Mouse (Mus musculus): ENCODE data around the gene Gstt1. TPM values are rescaled to one million over a fixed set of nuclear protein-coding genes. Genes with fewer than 3 reads are reported as not detected.
A peak's percentile ranks its signal among the peaks of the same experiment; 100 is the strongest.

Gstt1 gene
- polyA plus RNA-seq, 1 experiment = 17.2 TPM

DNA sequence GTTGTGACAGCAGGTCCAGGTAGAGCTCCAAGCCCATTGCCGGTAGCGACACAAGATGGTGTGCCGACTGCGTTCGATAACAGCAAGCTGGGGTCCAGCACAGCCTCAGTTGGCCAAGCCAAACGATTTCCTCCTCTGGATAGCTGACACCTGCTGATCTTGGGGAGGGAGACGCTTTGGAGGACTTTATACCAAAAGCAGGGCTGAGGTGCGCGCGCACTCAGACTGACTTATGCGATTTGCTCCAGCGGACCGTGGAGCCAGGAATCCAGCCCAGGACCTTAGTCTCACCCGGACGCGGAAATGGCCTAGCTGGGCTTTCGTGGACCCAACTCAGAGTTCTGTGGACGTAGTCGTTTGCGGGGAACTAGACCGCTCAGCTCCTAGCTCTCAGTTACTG lies 35.9 kb upstream of the Gstt1 start:
- Histone ChIP-seq H3K4me3 (ENCODE audit: insufficient read depth, low read length) (peak overlapping the region; percentile 2; the same call in 1 of the 2 replicates), H3K27ac (ENCODE audit: insufficient read depth, low read length) (no peak overlapping the region)

GRCm38 (mm10) chr10:75833456-75834080 lies 35.2 kb upstream of the Gstt1 start:
- Histone ChIP-seq H3K4me3 (ENCODE audit: insufficient read depth, low read length) (no peak overlapping the region), H3K27ac (ENCODE audit: insufficient read depth, low read length) (no peak overlapping the region), H3K4me1 (ENCODE audit: control insufficient read depth, insufficient read depth, low read length) (peaks cover 2% of the 10 kb centered on the region; the same call in 1 of the 2 replicates)
- TF ChIP-seq POLR2A (IDR thresholded peaks at IDR 0.05; ENCODE audit: low read depth, low read length) (no peak), CTCF (IDR thresholded peaks at IDR 0.05; ENCODE audit: borderline replicate concordance, insufficient read depth, low read length) (no peak)

More for the DNA sequence above, 35.9 kb upstream of the Gstt1 start:
- no peaks in the 10 kb centered on the region for H3K4me1 ChIP-seq (ENCODE audit: control insufficient read depth, insufficient read depth, low read length)
- TF ChIP-seq POLR2A (IDR thresholded peaks at IDR 0.05; ENCODE audit: low read depth, low read length) (peak; percentile 36; the same call in 1 of the 2 replicates), CTCF (IDR thresholded peaks at IDR 0.05; ENCODE audit: borderline replicate concordance, insufficient read depth, low read length) (no peak)

- Histone ChIP-seq H3K4me1 (ENCODE audit: control insufficient read depth, insufficient read depth, low read length) (peaks cover 6% of the 10 kb centered on the region; the same call in 1 of the 2 replicates), H3K4me3 (ENCODE audit: insufficient read depth, low read length) (no peak overlapping the region)
- TF ChIP-seq CTCF (IDR thresholded peaks at IDR 0.05; ENCODE audit: borderline replicate concordance, insufficient read depth, low read length) (peak; percentile 83; the same call in 1 of the 2 replicates), POLR2A (IDR thresholded peaks at IDR 0.05; ENCODE audit: low read depth, low read length) (no peak)
Measured at GRCm38 (mm10) chr10:75832272-75832895, 34.0 kb upstream of the Gstt1 start.

DNA sequence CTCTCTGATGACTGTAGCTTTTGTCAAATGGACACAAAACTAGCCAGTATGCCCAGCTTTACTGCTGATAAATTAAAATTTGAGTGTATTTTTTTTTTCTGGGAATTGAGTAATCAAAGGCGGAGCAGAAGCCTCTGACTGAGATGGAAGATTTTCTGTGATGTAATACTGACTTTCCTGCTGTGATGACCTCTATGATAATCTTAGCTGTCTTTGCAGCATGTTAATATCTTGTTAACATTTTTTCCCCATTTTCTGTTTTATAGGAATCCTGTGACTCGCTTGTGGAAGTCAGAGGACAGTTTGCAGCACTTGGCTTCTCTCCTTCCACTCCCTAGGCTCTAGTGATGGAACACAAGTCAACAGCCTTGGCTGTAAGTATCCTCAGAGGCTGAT lies 31.9 kb upstream of the Gstt1 start:
- peaks cover 8% of the 10 kb centered on the region; the same call in 1 of the 2 replicates for H3K4me1 ChIP-seq (ENCODE audit: control insufficient read depth, insufficient read depth, low read length)
- H3K27ac ChIP-seq (ENCODE audit: insufficient read depth, low read length) = no peak overlapping the region
- no peak overlapping the region for H3K4me3 ChIP-seq (ENCODE audit: insufficient read depth, low read length)
- TF ChIP-seq POLR2A (IDR thresholded peaks at IDR 0.05; ENCODE audit: low read depth, low read length) = no peak
- no peak for TF ChIP-seq CTCF (IDR thresholded peaks at IDR 0.05; ENCODE audit: borderline replicate concordance, insufficient read depth, low read length)

More at GRCm38 (mm10) chr10:75832272-75832895, 34.0 kb upstream of the Gstt1 start:
- H3K27ac ChIP-seq (ENCODE audit: insufficient read depth, low read length) = no peak overlapping the region

DNA sequence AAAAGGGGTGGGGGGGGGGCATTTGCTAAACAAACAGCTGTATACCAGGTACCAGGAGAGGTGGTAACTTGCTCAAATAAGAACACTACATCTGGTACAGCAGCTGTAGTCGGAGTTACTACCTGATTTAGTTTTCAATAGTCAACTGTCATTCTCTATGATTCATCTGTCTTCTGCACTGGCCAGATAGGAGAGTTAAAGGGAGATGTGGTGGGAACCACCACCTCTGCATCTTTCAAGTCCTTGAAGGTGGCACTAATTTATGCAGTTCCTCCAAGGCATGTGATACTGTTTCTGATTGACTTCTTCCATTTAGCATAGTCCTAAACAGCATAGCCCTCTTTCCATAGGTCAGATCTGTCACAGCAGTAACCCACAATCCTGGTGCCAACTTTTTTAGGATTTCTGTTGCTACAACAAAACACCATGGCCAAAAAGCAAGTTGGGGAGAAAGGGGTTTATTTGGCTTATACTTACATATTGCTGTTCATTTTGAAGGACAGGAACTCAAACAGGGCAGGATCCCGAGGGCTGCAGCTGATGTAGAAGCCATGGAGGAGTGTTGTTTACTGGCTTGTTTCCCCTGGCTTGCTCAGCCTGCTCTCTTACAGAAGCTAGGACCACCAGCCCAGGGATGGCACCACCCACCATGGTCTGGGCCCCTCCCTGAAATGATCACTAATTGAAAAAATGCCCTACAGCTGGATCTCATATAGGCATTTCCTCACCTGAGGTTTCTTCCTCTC lies 31.3 kb upstream of the Gstt1 start:
- TF ChIP-seq POLR2A (IDR thresholded peaks at IDR 0.05; ENCODE audit: low read depth, low read length) (no peak), CTCF (IDR thresholded peaks at IDR 0.05; ENCODE audit: borderline replicate concordance, insufficient read depth, low read length) (no peak)

DNA sequence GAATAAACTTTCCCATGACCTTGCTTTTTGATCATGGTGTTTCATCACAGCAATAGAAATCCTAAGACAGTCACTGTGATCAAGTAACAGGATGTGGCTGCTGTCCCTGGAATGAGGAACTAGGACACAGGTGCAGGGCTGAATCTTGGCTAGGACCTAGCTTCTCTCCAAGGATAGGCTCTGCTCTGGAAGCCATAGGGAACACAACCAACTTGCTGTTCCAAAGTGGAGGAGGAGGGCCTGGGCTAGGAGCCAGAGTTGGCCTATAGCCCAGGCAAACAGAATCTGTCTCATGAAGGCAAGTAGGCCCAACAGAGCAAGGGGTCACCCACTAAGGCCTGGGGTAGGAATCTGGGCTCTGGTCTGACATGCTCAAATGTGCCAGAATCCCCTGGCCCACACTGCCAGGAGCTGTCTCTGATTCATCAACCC lies 30.1 kb upstream of the Gstt1 start:
- Histone ChIP-seq H3K4me3 (ENCODE audit: insufficient read depth, low read length) (no peak overlapping the region), H3K4me1 (ENCODE audit: control insufficient read depth, insufficient read depth, low read length) (peaks cover 8% of the 10 kb centered on the region; the same call in 1 of the 2 replicates), H3K27ac (ENCODE audit: insufficient read depth, low read length) (no peak overlapping the region)
- TF ChIP-seq CTCF (IDR thresholded peaks at IDR 0.05; ENCODE audit: borderline replicate concordance, insufficient read depth, low read length) (no peak), POLR2A (IDR thresholded peaks at IDR 0.05; ENCODE audit: low read depth, low read length) (no peak)

More for the DNA sequence above, 31.3 kb upstream of the Gstt1 start:
- Histone ChIP-seq H3K27ac (ENCODE audit: insufficient read depth, low read length) (no peak overlapping the region), H3K4me3 (ENCODE audit: insufficient read depth, low read length) (no peak overlapping the region), H3K4me1 (ENCODE audit: control insufficient read depth, insufficient read depth, low read length) (peaks cover 8% of the 10 kb centered on the region; the same call in 1 of the 2 replicates)

DNA sequence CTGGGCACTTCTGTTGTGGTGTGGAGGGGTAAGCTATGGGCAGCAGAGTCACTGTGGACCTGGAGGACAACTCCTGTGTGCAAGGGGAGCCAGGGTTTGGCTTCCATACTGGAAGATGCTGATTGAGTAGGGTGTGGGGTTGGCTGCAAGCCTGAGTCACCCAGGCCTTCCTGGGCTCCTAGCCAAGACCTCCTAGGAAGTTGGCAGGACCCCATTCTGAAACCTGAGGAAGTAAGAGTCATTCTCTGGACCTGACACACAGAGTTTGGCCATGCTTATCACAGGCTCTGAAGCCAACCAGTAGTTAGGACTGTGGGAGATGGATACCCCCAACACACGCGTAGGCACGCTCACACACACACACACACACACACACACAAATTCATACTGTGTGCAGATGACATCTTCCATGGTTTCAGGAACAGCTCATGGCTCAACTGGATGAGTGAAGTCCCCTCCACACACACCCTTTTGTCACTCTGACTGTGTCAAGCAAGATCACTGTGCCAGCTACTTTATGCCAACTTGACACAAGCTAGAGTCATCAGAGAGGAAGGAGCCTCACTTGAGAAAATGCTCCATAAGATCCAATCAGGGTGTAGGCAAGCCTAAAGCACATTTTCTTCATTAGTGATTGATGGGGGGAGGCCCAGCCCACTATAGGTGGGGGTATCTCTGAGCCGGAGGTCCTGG lies 29.4 kb upstream of the Gstt1 start:
- Histone ChIP-seq H3K4me3 (ENCODE audit: insufficient read depth, low read length) (no peak overlapping the region), H3K4me1 (ENCODE audit: control insufficient read depth, insufficient read depth, low read length) (peaks cover 8% of the 10 kb centered on the region; the same call in 1 of the 2 replicates), H3K27ac (ENCODE audit: insufficient read depth, low read length) (no peak overlapping the region)
- TF ChIP-seq POLR2A (IDR thresholded peaks at IDR 0.05; ENCODE audit: low read depth, low read length) = no peak
- TF ChIP-seq CTCF (IDR thresholded peaks at IDR 0.05; ENCODE audit: borderline replicate concordance, insufficient read depth, low read length) = no peak

- Histone ChIP-seq H3K4me1 (ENCODE audit: control insufficient read depth, insufficient read depth, low read length) (peaks cover 8% of the 10 kb centered on the region; the same call in 1 of the 2 replicates), H3K27ac (ENCODE audit: insufficient read depth, low read length) (no peak overlapping the region), H3K4me3 (ENCODE audit: insufficient read depth, low read length) (no peak overlapping the region)
- TF ChIP-seq POLR2A (IDR thresholded peaks at IDR 0.05; ENCODE audit: low read depth, low read length) = no peak
Measured at GRCm38 (mm10) chr10:75824530-75824929, 26.1 kb upstream of the Gstt1 start.

GRCm38 (mm10) chr10:75823782-75824181 lies 25.4 kb upstream of the Gstt1 start:
- H3K27ac ChIP-seq (ENCODE audit: insufficient read depth, low read length) = no peak overlapping the region
- no peak overlapping the region for H3K4me3 ChIP-seq (ENCODE audit: insufficient read depth, low read length)
- no peak for TF ChIP-seq POLR2A (IDR thresholded peaks at IDR 0.05; ENCODE audit: low read depth, low read length)
- TF ChIP-seq CTCF (IDR thresholded peaks at IDR 0.05; ENCODE audit: borderline replicate concordance, insufficient read depth, low read length) = no peak
- H3K4me1 ChIP-seq (ENCODE audit: control insufficient read depth, insufficient read depth, low read length) = peaks cover 6% of the 10 kb centered on the region; the same call in 1 of the 2 replicates

Data from embryonic fibroblast, embryonic 13.5 days (primary cell).